Comparison of ENCODE assay signal across 18 mouse cellular contexts in genomic region chr8:69540764-69541163, GRCm38 (mm10). TPM values are rescaled to one million over a fixed set of nuclear protein-coding genes. Genes with fewer than 3 reads are reported as not detected.
"Had no signal": no experiment of that assay in that cellular context is flagged by ENCODE, and none has a peak within 500 bp of the region (broad histone marks: within the 10 kb centered on the region; RNA-seq: fewer than 3 reads in every experiment).

No protein-coding gene starts in this region.

RNA-seq across cellular contexts. Expression of gene Gm7697, which starts 18.0 kb away (rescaled TPM):
- total RNA-seq: layer of hippocampus, postnatal 10 days; layer of hippocampus, postnatal 36 days; left cerebral cortex, adult 2 months; left cerebral cortex, postnatal 10 days; left cerebral cortex, postnatal 36 days had no signal
- polyA plus RNA-seq: kidney, embryonic 15.5 days; limb, embryonic 12.5 days; liver, embryonic 12.5 days; liver, embryonic 15.5 days; lung, embryonic 15.5 days; midbrain, embryonic 10.5 days; midbrain, embryonic 13.5 days; midbrain, embryonic 16.5 days; neural tube, embryonic 11.5 days; neural tube, embryonic 14.5 days; stomach, embryonic 14.5 days; stomach, postnatal 0 days; thymus, adult 2 months had no signal
